Mouse (Mus musculus): ENCODE data around the gene Gm26657. TPM values are rescaled to one million over a fixed set of nuclear protein-coding genes. Genes with fewer than 3 reads are reported as not detected.

Gm26657 gene
- not detected in 2 replicates for polyA plus RNA-seq (2012; rRNA removed)

GRCm38 (mm10) chr4:56740020-56740485, at the start of gene Gm26657:
Gene Gm26657, plus strand, starts transcription at chr4:56740070.
- DNase-seq = no peak
- Histone ChIP-seq H3K4me3 (replicated peaks; ENCODE audit: insufficient read depth, low read depth, low read length) (no peak within 1 kb of the TSS), H3K27ac (ENCODE audit: insufficient read depth, low read length) (no peak within 1 kb of the TSS), H3K27me3 (ENCODE audit: control insufficient read depth, insufficient read depth, low read length) (no peaks in the 10 kb centered on the region), H3K4me1 (ENCODE audit: control insufficient read depth, insufficient read depth, low read length) (no peaks in the 10 kb centered on the region)
- 70% methylated on average over 18 of the region's 18 CpGs for WGBS
- TF ChIP-seq POLR2A (IDR thresholded peaks at IDR 0.05; ENCODE audit: borderline replicate concordance, insufficient read depth, low read length) = no peak
- TF ChIP-seq CTCF (IDR thresholded peaks at IDR 0.05; ENCODE audit: borderline replicate concordance, insufficient read depth, low read depth, low read length) = no peak

- TF ChIP-seq POLR2A (IDR thresholded peaks at IDR 0.05; ENCODE audit: borderline replicate concordance, insufficient read depth, low read length) (no peak), CTCF (IDR thresholded peaks at IDR 0.05; ENCODE audit: borderline replicate concordance, insufficient read depth, low read depth, low read length) (no peak)
- 79% methylated on average over 7 of the region's 7 CpGs for WGBS
- H3K27me3 ChIP-seq (ENCODE audit: control insufficient read depth, insufficient read depth, low read length) = no peaks in the 10 kb centered on the region
- no peak for DNase-seq
- H3K4me3 ChIP-seq (replicated peaks; ENCODE audit: insufficient read depth, low read depth, low read length) = no peak overlapping the region
- no peaks in the 10 kb centered on the region for H3K4me1 ChIP-seq (ENCODE audit: control insufficient read depth, insufficient read depth, low read length)
- no peak overlapping the region for H3K27ac ChIP-seq (ENCODE audit: insufficient read depth, low read length)
Observed at GRCm38 (mm10) chr4:56696401-56696800, 43.5 kb upstream of the Gm26657 start.

- no peak overlapping the region for H3K4me3 ChIP-seq (replicated peaks; ENCODE audit: insufficient read depth, low read depth, low read length)
- TF ChIP-seq CTCF (IDR thresholded peaks at IDR 0.05; ENCODE audit: borderline replicate concordance, insufficient read depth, low read depth, low read length) (no peak), POLR2A (IDR thresholded peaks at IDR 0.05; ENCODE audit: borderline replicate concordance, insufficient read depth, low read length) (no peak)
- no peak overlapping the region for H3K27ac ChIP-seq (ENCODE audit: insufficient read depth, low read length)
- 72% methylated on average over 5 of the region's 5 CpGs for WGBS
- no peaks in the 10 kb centered on the region for H3K4me1 ChIP-seq (ENCODE audit: control insufficient read depth, insufficient read depth, low read length)
- no peaks in the 10 kb centered on the region for H3K27me3 ChIP-seq (ENCODE audit: control insufficient read depth, insufficient read depth, low read length)
- DNase-seq = no peak
Observed at GRCm38 (mm10) chr4:56698671-56699070, 41.2 kb upstream of the Gm26657 start.

- TF ChIP-seq POLR2A (IDR thresholded peaks at IDR 0.05; ENCODE audit: borderline replicate concordance, insufficient read depth, low read length) = no peak
- TF ChIP-seq CTCF (IDR thresholded peaks at IDR 0.05; ENCODE audit: borderline replicate concordance, insufficient read depth, low read depth, low read length) = no peak
- H3K27ac ChIP-seq (ENCODE audit: insufficient read depth, low read length) = no peak overlapping the region
- no peak overlapping the region for H3K4me3 ChIP-seq (replicated peaks; ENCODE audit: insufficient read depth, low read depth, low read length)
- no peaks in the 10 kb centered on the region for H3K4me1 ChIP-seq (ENCODE audit: control insufficient read depth, insufficient read depth, low read length)
- no peaks in the 10 kb centered on the region for H3K27me3 ChIP-seq (ENCODE audit: control insufficient read depth, insufficient read depth, low read length)
- WGBS = 12% methylated on average over 10 of the region's 10 CpGs
- DNase-seq = no peak
Observed at GRCm38 (mm10) chr4:56702234-56702633, 37.6 kb upstream of the Gm26657 start.

GRCm38 (mm10) chr4:56713155-56713554, 26.7 kb upstream of the Gm26657 start:
- 72% methylated on average over 3 of the region's 3 CpGs for WGBS
- Histone ChIP-seq H3K27me3 (ENCODE audit: control insufficient read depth, insufficient read depth, low read length) (no peaks in the 10 kb centered on the region; the same call in 1 of the 2 replicates), H3K4me3 (replicated peaks; ENCODE audit: insufficient read depth, low read depth, low read length) (no peak overlapping the region), H3K4me1 (ENCODE audit: control insufficient read depth, insufficient read depth, low read length) (no peaks in the 10 kb centered on the region), H3K27ac (ENCODE audit: insufficient read depth, low read length) (no peak overlapping the region)
- DNase-seq = no peak
- no peak for TF ChIP-seq CTCF (IDR thresholded peaks at IDR 0.05; ENCODE audit: borderline replicate concordance, insufficient read depth, low read depth, low read length)
- TF ChIP-seq POLR2A (IDR thresholded peaks at IDR 0.05; ENCODE audit: borderline replicate concordance, insufficient read depth, low read length) = no peak

- Histone ChIP-seq H3K27me3 (ENCODE audit: control insufficient read depth, insufficient read depth, low read length) (no peaks in the 10 kb centered on the region; the same call in 1 of the 2 replicates), H3K27ac (ENCODE audit: insufficient read depth, low read length) (no peak overlapping the region), H3K4me3 (replicated peaks; ENCODE audit: insufficient read depth, low read depth, low read length) (no peak overlapping the region), H3K4me1 (ENCODE audit: control insufficient read depth, insufficient read depth, low read length) (no peaks in the 10 kb centered on the region)
- TF ChIP-seq POLR2A (IDR thresholded peaks at IDR 0.05; ENCODE audit: borderline replicate concordance, insufficient read depth, low read length) (no peak), CTCF (IDR thresholded peaks at IDR 0.05; ENCODE audit: borderline replicate concordance, insufficient read depth, low read depth, low read length) (no peak)
- no peak for DNase-seq
- 17% methylated on average over 5 of the region's 5 CpGs for WGBS
Observed at GRCm38 (mm10) chr4:56716801-56717200, 23.1 kb upstream of the Gm26657 start.

GRCm38 (mm10) chr4:56717932-56718331, 21.9 kb upstream of the Gm26657 start:
- Histone ChIP-seq H3K27ac (ENCODE audit: insufficient read depth, low read length) (no peak overlapping the region), H3K27me3 (ENCODE audit: control insufficient read depth, insufficient read depth, low read length) (no peaks in the 10 kb centered on the region; the same call in 1 of the 2 replicates), H3K4me3 (replicated peaks; ENCODE audit: insufficient read depth, low read depth, low read length) (no peak overlapping the region), H3K4me1 (ENCODE audit: control insufficient read depth, insufficient read depth, low read length) (no peaks in the 10 kb centered on the region)
- 92% methylated on average over 3 of the region's 3 CpGs for WGBS
- no peak for TF ChIP-seq CTCF (IDR thresholded peaks at IDR 0.05; ENCODE audit: borderline replicate concordance, insufficient read depth, low read depth, low read length)
- TF ChIP-seq POLR2A (IDR thresholded peaks at IDR 0.05; ENCODE audit: borderline replicate concordance, insufficient read depth, low read length) = no peak
- DNase-seq = no peak

GRCm38 (mm10) chr4:56718573-56719442, 21.1 kb upstream of the Gm26657 start:
- no peak for DNase-seq
- Histone ChIP-seq H3K27ac (ENCODE audit: insufficient read depth, low read length) (no peak overlapping the region), H3K4me1 (ENCODE audit: control insufficient read depth, insufficient read depth, low read length) (no peaks in the 10 kb centered on the region), H3K4me3 (replicated peaks; ENCODE audit: insufficient read depth, low read depth, low read length) (no peak overlapping the region), H3K27me3 (ENCODE audit: control insufficient read depth, insufficient read depth, low read length) (no peaks in the 10 kb centered on the region; the same call in 1 of the 2 replicates)
- 61% methylated on average over 12 of the region's 12 CpGs for WGBS
- TF ChIP-seq POLR2A (IDR thresholded peaks at IDR 0.05; ENCODE audit: borderline replicate concordance, insufficient read depth, low read length) = no peak
- no peak for TF ChIP-seq CTCF (IDR thresholded peaks at IDR 0.05; ENCODE audit: borderline replicate concordance, insufficient read depth, low read depth, low read length)
